Mouse (Mus musculus) ES-E14 (cell line): ENCODE data around the gene Astn1.
A peak's percentile ranks its signal among the peaks of the same experiment; 100 is the strongest.

ENCODE experiments used
- CHD2 ChIP-seq: IDR thresholded peaks from 2 replicates; pipeline ENCODE4 v1.6.1; 2014; ENCODE audit warnings: mild to moderate bottlenecking, low read depth, low read length, inconsistent platforms
- ZC3H11A ChIP-seq: IDR thresholded peaks from 2 replicates; pipeline ENCODE4 v1.6.1; 2012; ENCODE audit warnings: low read depth, mild to moderate bottlenecking, inconsistent platforms, low read length, borderline replicate concordance

GRCm38 (mm10) chr1:158356051-158356461, 6.0 kb upstream of the Astn1 start, which contains the start of gene Brinp2:
- TF ChIP-seq CHD2, result peak; percentile 40; the same call in 1 of the 2 replicates
- no peak for TF ChIP-seq ZC3H11A
